Mouse (Mus musculus): ENCODE measurements around the gene Pithd1. TPM values are rescaled to one million over a fixed set of nuclear protein-coding genes. Genes with fewer than 3 reads are reported as not detected.

Gene Pithd1
- total RNA-seq, 1 experiment from 2014 or later: 30.6 TPM

- no peak; the same call in 1 of the 2 replicates for ATAC-seq (replicated peaks; ENCODE audit: low read depth, poor library complexity, severe bottlenecking)
Measured at GRCm38 (mm10) chr4:135935502-135935901, 51.6 kb downstream of the Pithd1 start.

GRCm38 (mm10) chr4:135934708-135935500 is 52.2 kb downstream of the Pithd1 start:
- ATAC-seq (replicated peaks; ENCODE audit: low read depth, poor library complexity, severe bottlenecking): peak; percentile 81

- peak; percentile 65 for ATAC-seq (replicated peaks; ENCODE audit: low read depth, poor library complexity, severe bottlenecking)
Measured at GRCm38 (mm10) chr4:135931832-135932231, 55.2 kb downstream of the Pithd1 start.

- ATAC-seq (replicated peaks; ENCODE audit: low read depth, poor library complexity, severe bottlenecking): no peak
Measured at GRCm38 (mm10) chr4:135930239-135930638, 56.8 kb downstream of the Pithd1 start.

GRCm38 (mm10) chr4:135929828-135930227 is 57.2 kb downstream of the Pithd1 start:
- no peak for ATAC-seq (replicated peaks; ENCODE audit: low read depth, poor library complexity, severe bottlenecking)

GRCm38 (mm10) chr4:135929405-135929804 is 57.7 kb downstream of the Pithd1 start:
- ATAC-seq (replicated peaks; ENCODE audit: low read depth, poor library complexity, severe bottlenecking): no peak

GRCm38 (mm10) chr4:135928376-135928775 is 58.7 kb downstream of the Pithd1 start:
- no peak for ATAC-seq (replicated peaks; ENCODE audit: low read depth, poor library complexity, severe bottlenecking)

- no peak for ATAC-seq (replicated peaks; ENCODE audit: low read depth, poor library complexity, severe bottlenecking)
Measured at GRCm38 (mm10) chr4:135926861-135927260, 60.2 kb downstream of the Pithd1 start.

GRCm38 (mm10) chr4:135926195-135926808 is 60.8 kb downstream of the Pithd1 start:
- ATAC-seq (replicated peaks; ENCODE audit: low read depth, poor library complexity, severe bottlenecking): no peak

Other genes with a start within 250 kb of the Pithd1 start
- not detected in 2 replicates for gene Myom3, start 227.5 kb downstream of the Pithd1 start, total RNA-seq (2017)
- 292 and 303 TPM in 2 replicates for gene Srsf10, start 131.5 kb downstream of the Pithd1 start, total RNA-seq (2017)
- gene Pnrc2, start 113.4 kb downstream of the Pithd1 start, total RNA-seq (2017): 146 and 189 TPM in 2 replicates
- 9.4 and 10.9 TPM in 2 replicates for gene Cnr2, start 91.9 kb downstream of the Pithd1 start, total RNA-seq (2017)
- 70.8 and 71.5 TPM in 2 replicates for gene Fuca1, start 66.5 kb downstream of the Pithd1 start, total RNA-seq (2017)
- 23.8 and 48.2 TPM in 2 replicates for gene Hmgcl, start 40.8 kb downstream of the Pithd1 start, total RNA-seq (2017)
- 4.1 and 4.2 TPM in 2 replicates for gene Gale, start 23.5 kb downstream of the Pithd1 start, total RNA-seq (2017)
- 11.0 and 16.1 TPM in 2 replicates for gene Lypla2, start 14.6 kb downstream of the Pithd1 start, total RNA-seq (2017)
- gene Eloa, start 34.5 kb upstream of the Pithd1 start, total RNA-seq (2017): 48.3 and 52.5 TPM in 2 replicates
- 1,101 and 1,166 TPM in 2 replicates for gene Rpl11, start 66.2 kb upstream of the Pithd1 start, total RNA-seq (2017)
- 2.2 TPM in 1 of 2 replicates, not detected in the other for gene Id3, start 156.2 kb upstream of the Pithd1 start, total RNA-seq (2017)
- 4.3 and 6.8 TPM in 2 replicates for gene E2f2, start 185.1 kb upstream of the Pithd1 start, total RNA-seq (2017)
- not detected in 2 replicates for gene Asap3, start 219.1 kb upstream of the Pithd1 start, total RNA-seq (2017)

Data from common myeloid progenitor, adult 5-6 weeks (primary cell).